Comparison of ENCODE assay signal across 15 mouse cellular contexts in genomic region chr5:120365950-120366467, GRCm38 (mm10).
DNase-seq lines count a peak whose midpoint lies in the region; ATAC-seq lines count a peak whose summit lies in the region.
"Had no signal": no experiment of that assay in that cellular context is flagged by ENCODE, and none has a peak within 500 bp of the region (broad histone marks: within the 10 kb centered on the region; RNA-seq: fewer than 3 reads in every experiment).

No protein-coding gene starts in this region.

- H3K36me3 ChIP-seq in hindbrain, embryonic 16.5 days (ENCODE audit: control insufficient read depth, insufficient read depth, low read length): no peaks in the 10 kb centered on the region
- H3K36me3 ChIP-seq in midbrain, embryonic 10.5 days: no peaks in the 10 kb centered on the region

- DNase-seq in layer of hippocampus, adult 11-12 months (ENCODE audit: low spot score): peak; percentile 18
- DNase-seq in layer of hippocampus, adult 9-10 months (ENCODE audit: low spot score): no peak
- DNase-seq in midbrain, embryonic 10.5 days (ENCODE audit: low spot score): peak; percentile 21
- DNase-seq in right cerebral cortex, postnatal 4 days: peak; percentile 22
- no peak for DNase-seq in yolk sac, embryonic 10.5 days (ENCODE audit: low spot score)
- DNase-seq in spleen, adult 12 weeks (ENCODE audit: low spot score): no peak
- DNase-seq in urinary bladder, postnatal 14 days (ENCODE audit: low spot score): no peak
- DNase-seq: adrenal gland, adult 8-10 months; B cell, adult 2 months; cerebellum, postnatal 14 days; lung, adult 18-20 months; spleen, adult 18-20 months had no signal

- peaks cover 6% of the 10 kb centered on the region; the same call in 1 of the 2 replicates for H3K4me1 ChIP-seq in hindbrain, embryonic 16.5 days (ENCODE audit: control insufficient read depth, insufficient read depth, low read depth, low read length)
- H3K4me1 ChIP-seq in midbrain, embryonic 10.5 days: peaks cover 24% of the 10 kb centered on the region

- peak overlapping the region; percentile 64 for H3K27ac ChIP-seq in hindbrain, embryonic 16.5 days (ENCODE audit: low read depth, low read length)
- H3K27ac ChIP-seq in midbrain, embryonic 10.5 days (replicated peaks): peak overlapping the region; percentile 64

- peak; percentile 79; the same call in 1 of the 2 replicates for ATAC-seq in hindbrain, embryonic 16.5 days
- ATAC-seq: intestine, embryonic 16.5 days had no signal

- WGBS in hindbrain, embryonic 16.5 days: 16% methylated on average over 10 of the region's 10 CpGs
- 39% methylated on average over 10 of the region's 10 CpGs for WGBS in midbrain, embryonic 10.5 days

- H3K27me3 ChIP-seq in hindbrain, embryonic 16.5 days (replicated peaks; ENCODE audit: control insufficient read depth, insufficient read depth, low read length): no peaks in the 10 kb centered on the region
- H3K27me3 ChIP-seq in midbrain, embryonic 10.5 days (ENCODE audit: low read depth, poor library complexity, severe bottlenecking): peaks cover 54% of the 10 kb centered on the region

- H3K9ac ChIP-seq in hindbrain, embryonic 16.5 days (ENCODE audit: low read depth, low read length): peak overlapping the region; percentile 37

- peak overlapping the region; percentile 19 for H3K4me2 ChIP-seq in hindbrain, embryonic 16.5 days (ENCODE audit: low read length)

- H3K4me3 ChIP-seq in hindbrain, embryonic 16.5 days (ENCODE audit: low read length): no peak overlapping the region
- H3K4me3 ChIP-seq in midbrain, embryonic 10.5 days: no peak overlapping the region; the same call in 1 of the 2 replicates
- H3K4me3 ChIP-seq: erythroblast, embryonic 14.5 days had no signal

- no peaks in the 10 kb centered on the region for H3K9me3 ChIP-seq in hindbrain, embryonic 16.5 days (ENCODE audit: control insufficient read depth, low read length)
- H3K9me3 ChIP-seq in midbrain, embryonic 10.5 days (replicated peaks): no peaks in the 10 kb centered on the region

Comparison
In these comparisons a context has a peak if more than half of its experiments do, and no peak if none do; other contexts are left out.
1. DNase-seq: peak in layer of hippocampus, adult 11-12 months (single experiment), midbrain, embryonic 10.5 days (single experiment) and right cerebral cortex, postnatal 4 days (single experiment); none in layer of hippocampus, adult 9-10 months (single experiment), yolk sac, embryonic 10.5 days (single experiment), spleen, adult 12 weeks (single experiment) and urinary bladder, postnatal 14 days (single experiment).